Comparison of ENCODE assay signal across 22 mouse cellular contexts in genomic region chr9:52361599-52361998, GRCm38 (mm10).
A peak's percentile ranks its signal among the peaks of the same experiment; 100 is the strongest.
DNase-seq lines count a peak whose midpoint lies in the region; ATAC-seq and TF ChIP-seq lines count a peak whose summit lies in the region.
"Had no signal": no experiment of that assay in that cellular context is flagged by ENCODE, and none has a peak within 500 bp of the region (broad histone marks: within the 10 kb centered on the region; RNA-seq: fewer than 3 reads in every experiment).

No protein-coding gene starts in this region.

- no peak for ATAC-seq in Patski
- ATAC-seq: forebrain, embryonic 16.5 days; midbrain, embryonic 13.5 days had no signal

- CTCF ChIA-PET in Patski (lab: Charles Lee) = interaction anchor here (0.8 kb wide), 1 partner anchor 15 kb away, joined by 4 read pairs; no protein-coding TSS in a partner anchor

- H3K4me3 ChIP-seq in layer of hippocampus, adult 2 months = no peak overlapping the region
- H3K4me3 ChIP-seq: forebrain, embryonic 10.5 days; hindbrain, embryonic 10.5 days; limb, embryonic 13.5 days; liver, embryonic 13.5 days; lung, embryonic 15.5 days; midbrain, embryonic 13.5 days; neural tube, embryonic 13.5 days had no signal

- POLR2A ChIA-PET in Patski (lab: Charles Lee) = interaction anchor here (0.6 kb wide), 1 partner anchor 204 kb away, joined by 3 read pairs; no protein-coding TSS in a partner anchor

- in situ Hi-C loops in Patski (cut with MboI; ENCODE audit: low pct_unique_long_range_greater_than_20kb) = no loop called here

- peak; percentile 42 for TF ChIP-seq CTCF in layer of hippocampus, adult 2 months (conservative IDR thresholded peaks at IDR 0.05)
- peak; percentile 44 for TF ChIP-seq CTCF in Patski (IDR thresholded peaks at IDR 0.05)

- H3K36me3 ChIP-seq in splenic B cell, adult 2 months (ENCODE audit: control insufficient read depth, insufficient read depth, low read length, poor library complexity, severe bottlenecking) = no peaks in the 10 kb centered on the region
- H3K36me3 ChIP-seq: forebrain, embryonic 10.5 days; hindbrain, embryonic 10.5 days; limb, embryonic 13.5 days; liver, embryonic 13.5 days; lung, embryonic 15.5 days; midbrain, embryonic 13.5 days; neural tube, embryonic 13.5 days had no signal

- H3K27ac ChIP-seq in layer of hippocampus, adult 2 months = no peak overlapping the region
- H3K27ac ChIP-seq: forebrain, embryonic 10.5 days; hindbrain, embryonic 10.5 days; limb, embryonic 13.5 days; liver, embryonic 13.5 days; lung, embryonic 15.5 days; midbrain, embryonic 13.5 days; neural tube, embryonic 13.5 days had no signal

- H3K27me3 ChIP-seq in Patski = peaks cover 6% of the 10 kb centered on the region
- no peaks in the 10 kb centered on the region for H3K27me3 ChIP-seq in splenic B cell, adult 2 months (ENCODE audit: control insufficient read depth, insufficient read depth, low read length, poor library complexity, severe bottlenecking)
- H3K27me3 ChIP-seq: limb, embryonic 13.5 days; liver, embryonic 13.5 days; lung, embryonic 15.5 days; midbrain, embryonic 13.5 days; neural tube, embryonic 13.5 days had no signal

- no peak for DNase-seq in layer of hippocampus, adult 2 months (ENCODE audit: low spot score in 2 of 2)
- DNase-seq in layer of hippocampus, adult 18-20 months (ENCODE audit: low spot score in 2 of 2) = no peak
- DNase-seq in A20 (ENCODE audit: low read depth, low spot score) (peak; percentile 16), Patski (ENCODE audit: low read depth, low spot score) (no peak)
- peak; percentile 17 for DNase-seq in splenic B cell, adult 2 months (ENCODE audit: low read depth, low spot score)
- no peak for DNase-seq in adrenal gland, adult 2 months
- no peak for DNase-seq in neural tube, embryonic 10.5 days (ENCODE audit: extremely low spot score, low spot score)
- DNase-seq: cerebellum, adult 11-12 months; cerebellum, postnatal 10 days; gastrocnemius, postnatal 10 days; heart, adult 11 months; kidney, adult 2 months; kidney, postnatal 25 days; liver, embryonic 13.5 days; thymus, postnatal 25 days had no signal

Comparison
In these comparisons a context has a peak if more than half of its experiments do, and no peak if none do; other contexts are left out.
1. DNase-seq: peak in A20 (single experiment) and splenic B cell, adult 2 months (single experiment); none in layer of hippocampus, adult 2 months (0 of 2), layer of hippocampus, adult 18-20 months (0 of 2), Patski (single experiment), adrenal gland, adult 2 months (single experiment) and neural tube, embryonic 10.5 days (single experiment).